Mouse (Mus musculus): ENCODE measurements around the gene Dnajc21.

- TF ChIP-seq CTCF (IDR thresholded peaks at IDR 0.05; ENCODE audit: extremely low read depth, insufficient read depth, low read length) (no peak), POLR2A (IDR thresholded peaks at IDR 0.05; ENCODE audit: extremely low read depth, insufficient read depth, low read length) (no peak)
Measured at GRCm38 (mm10) chr15:10409842-10410241, 60.5 kb downstream of the Dnajc21 start.

Measured in cortical plate, adult 2 months (tissue).